Mouse (Mus musculus) megakaryocyte, adult 5-6 weeks (primary cell): ENCODE measurements around the gene Dnase1. TPM values are rescaled to one million over a fixed set of nuclear protein-coding genes. Genes with fewer than 3 reads are reported as not detected.
"Not testable (repeated sequence)": the region's sequence is repeated elsewhere in the genome, so short reads cannot be mapped to it uniquely, and the experiment has no call there.

Experiments used
- ATAC-seq: 2 replicates; pipeline ENCODE4 v1.8.0; 2016; ENCODE audit warnings: mild to moderate bottlenecking, inconsistent platforms; ENCODE audit not compliant: poor library complexity, severe bottlenecking
- total RNA-seq, 2 experiments: library from RNA; stranded (forward) in 1 of 2; stranded (reverse) in 1 of 2; fragments of 153-499, 151-499 nt in 1 of 2; fragments of 221-1000, 200-1000 nt in 1 of 2; gene quantifications; 2 replicates each; pipeline versions ENCODE4 v1.2.3 to v1.2.4; 2015 to 2017

Gene Dnase1
- total RNA-seq (2015), result not detected in 2 replicates
- total RNA-seq (2017), result 0.18 TPM in 1 of 2 replicates, not detected in the other

GRCm38 (mm10) chr16:4036807-4037206 is at the start of gene Dnase1:
Dnase1 (plus strand) TSS chr16:4036942.
- ATAC-seq, result no peak

GRCm38 (mm10) chr16:3988410-3988809 is 48.3 kb upstream of the Dnase1 start:
- ATAC-seq, result peak; percentile 47

GRCm38 (mm10) chr16:4003489-4004398 is 33.0 kb upstream of the Dnase1 start, which contains the start of gene Slx4:
Slx4 (minus strand) TSS chr16:4003770.
- peak; percentile 93 for ATAC-seq

- ATAC-seq, result no peak
Measured at GRCm38 (mm10) chr16:4012882-4013570, 23.7 kb upstream of the Dnase1 start.

- no peak for ATAC-seq
Measured at GRCm38 (mm10) chr16:4014040-4014668, 22.6 kb upstream of the Dnase1 start.

- not testable (repeated sequence) for ATAC-seq
Measured at GRCm38 (mm10) chr16:4016786-4017185, 20.0 kb upstream of the Dnase1 start.

GRCm38 (mm10) chr16:4017466-4017865 is 19.3 kb upstream of the Dnase1 start:
- ATAC-seq, result not testable (repeated sequence)

GRCm38 (mm10) chr16:4021241-4021640 is 15.5 kb upstream of the Dnase1 start:
- no peak for ATAC-seq

GRCm38 (mm10) chr16:4022719-4023118 is 14.0 kb upstream of the Dnase1 start:
- no peak for ATAC-seq

- no peak for ATAC-seq
Measured at GRCm38 (mm10) chr16:4026672-4027071, 10.1 kb upstream of the Dnase1 start.

- no peak for ATAC-seq
Measured at GRCm38 (mm10) chr16:4027211-4027610, 9.5 kb upstream of the Dnase1 start.

GRCm38 (mm10) chr16:4029371-4029841 is 7.3 kb upstream of the Dnase1 start:
- ATAC-seq, result no peak

GRCm38 (mm10) chr16:4030501-4030900 is 6.2 kb upstream of the Dnase1 start:
- no peak for ATAC-seq

GRCm38 (mm10) chr16:4031441-4032274 is 5.1 kb upstream of the Dnase1 start:
- no peak for ATAC-seq

GRCm38 (mm10) chr16:4032341-4032748 is 4.4 kb upstream of the Dnase1 start:
- peak; percentile 67 for ATAC-seq

- no peak for ATAC-seq
Measured at GRCm38 (mm10) chr16:4033971-4034370, 2.8 kb upstream of the Dnase1 start.

GRCm38 (mm10) chr16:4034476-4034875 is 2.3 kb upstream of the Dnase1 start:
- no peak for ATAC-seq

- no peak for ATAC-seq
Measured at GRCm38 (mm10) chr16:4035575-4035974, 1.2 kb upstream of the Dnase1 start.

- ATAC-seq, result no peak
Measured at GRCm38 (mm10) chr16:4037690-4038089, 948 bp downstream of the Dnase1 start.

GRCm38 (mm10) chr16:4040206-4040605 is 3.5 kb downstream of the Dnase1 start:
- ATAC-seq, result no peak
